Mouse (Mus musculus) T-cell, adult 2 months (primary cell): ENCODE measurements around the gene Cacna1c.

Source experiments
- DNase-seq: peaks from one replicate; pipeline ENCODE4 v3.0.0; 2022; ENCODE audit warnings: low spot score

The Cacna1c gene

DNA sequence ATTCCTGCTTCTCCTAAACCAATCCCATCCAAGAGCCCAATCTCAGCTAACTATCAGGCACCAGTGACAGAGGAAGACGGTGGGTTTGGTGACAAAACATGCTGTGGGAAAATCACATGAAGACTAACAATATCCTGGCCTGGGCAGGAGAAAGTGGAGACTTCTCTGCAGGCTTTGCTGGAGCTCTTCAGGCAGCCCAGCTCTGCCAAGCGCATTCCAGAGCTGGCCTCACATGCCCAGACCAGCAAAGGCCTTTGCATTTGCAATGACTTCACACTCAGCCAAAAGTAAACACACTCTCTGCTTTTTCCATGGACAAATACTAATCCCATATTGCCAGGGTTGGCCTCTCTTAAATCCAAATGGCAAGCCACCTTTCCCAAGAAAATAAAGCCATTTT, 144.5 kb downstream of the Cacna1c start:
- no peak for DNase-seq

DNA sequence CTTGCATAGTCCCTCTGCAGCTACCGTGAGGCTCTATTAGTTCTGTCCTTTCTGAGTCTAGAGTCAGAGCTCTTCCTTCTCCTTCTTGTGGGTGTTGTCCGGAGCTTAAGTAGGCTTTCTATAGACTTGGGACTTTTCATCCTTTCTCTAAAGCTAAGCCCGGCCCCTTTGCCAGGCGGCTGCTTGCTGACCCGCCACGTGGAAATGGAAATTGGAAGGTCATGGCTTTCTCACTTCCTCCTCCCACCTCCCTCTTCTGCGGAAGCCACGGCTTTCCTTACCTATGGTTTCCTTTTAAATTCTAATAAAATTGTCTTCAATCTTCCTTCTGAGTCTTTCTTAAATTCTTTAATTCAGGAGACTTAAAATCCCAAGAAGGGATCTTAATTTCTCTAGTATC, 148.9 kb downstream of the Cacna1c start:
- DNase-seq, result no peak

DNA sequence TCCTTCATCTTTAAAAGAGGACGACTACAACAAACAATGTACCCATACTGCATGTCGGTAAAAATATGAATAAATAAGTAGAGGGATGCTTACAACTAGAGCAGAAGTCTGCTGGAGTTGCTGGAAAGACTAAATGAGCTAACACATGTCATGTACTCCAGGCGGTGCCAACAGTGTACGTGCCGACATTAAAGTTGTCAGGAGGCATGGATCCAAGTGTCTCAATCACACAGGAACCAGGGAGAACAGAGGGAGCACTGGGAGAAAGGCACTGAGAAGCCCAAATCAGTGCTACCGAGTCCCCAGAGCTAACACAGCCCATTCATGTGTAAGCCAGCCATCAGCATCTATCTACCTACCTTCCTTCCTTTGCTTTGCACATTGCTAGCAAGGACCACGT, 150.7 kb downstream of the Cacna1c start:
- DNase-seq, result no peak

DNA sequence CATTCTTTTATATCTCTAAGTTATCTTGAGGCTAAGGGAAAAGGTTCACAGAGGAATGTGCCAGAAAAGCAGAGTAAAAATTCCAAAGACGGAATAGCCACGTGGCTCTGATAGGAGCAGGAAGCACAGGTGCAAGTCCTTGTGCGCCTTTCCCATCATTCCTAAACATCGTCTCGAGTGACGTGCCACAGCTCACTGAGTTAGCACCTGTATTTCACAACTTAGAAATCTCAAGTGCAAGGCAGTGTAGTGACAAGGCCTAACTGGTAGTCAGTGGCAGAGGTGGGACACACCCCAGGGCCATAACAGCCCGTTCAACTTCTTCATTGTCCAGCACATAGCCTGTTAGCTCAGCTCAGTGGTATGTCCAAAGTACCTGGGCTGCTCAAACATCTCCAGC, 152.1 kb downstream of the Cacna1c start:
- no peak for DNase-seq

DNA sequence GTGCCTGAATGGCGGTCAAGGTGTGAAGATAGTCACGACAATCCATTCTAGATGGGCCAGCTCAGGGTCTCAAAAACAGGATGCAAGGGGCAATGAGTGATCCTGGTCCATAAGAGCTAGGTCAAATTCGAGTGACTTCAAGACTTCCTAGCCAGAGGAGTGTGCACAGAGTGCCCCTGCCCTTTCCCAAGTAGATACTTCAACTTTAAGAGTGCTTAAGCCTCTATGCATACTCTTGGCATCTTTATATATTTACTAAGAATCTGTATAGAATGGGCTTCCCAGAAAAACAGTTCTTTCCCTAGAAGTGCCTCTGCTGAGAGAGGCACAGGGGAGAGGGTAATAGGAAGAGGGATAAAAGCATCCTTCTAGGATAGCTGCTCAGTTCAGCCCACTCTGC, 153.4 kb downstream of the Cacna1c start:
- no peak for DNase-seq

DNA sequence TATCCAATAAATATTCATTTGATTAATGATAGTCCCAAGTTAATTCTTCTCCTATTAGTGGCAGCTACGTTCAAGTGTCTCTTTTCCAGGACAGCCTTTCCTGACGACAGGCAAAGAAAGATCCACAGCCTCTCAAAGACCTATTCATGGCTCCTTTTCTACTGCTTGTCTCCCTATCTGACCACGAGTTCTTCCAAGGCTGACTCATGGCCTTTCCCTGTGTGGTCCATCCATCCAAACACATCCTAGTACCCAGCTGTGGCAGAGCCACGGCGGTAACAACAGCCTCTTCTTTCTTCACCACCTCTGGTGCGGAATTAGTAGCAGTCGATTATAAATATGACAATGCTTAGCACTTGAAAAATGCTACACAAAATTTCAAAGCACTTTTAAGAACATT, 155.3 kb downstream of the Cacna1c start:
- DNase-seq, result no peak

DNA sequence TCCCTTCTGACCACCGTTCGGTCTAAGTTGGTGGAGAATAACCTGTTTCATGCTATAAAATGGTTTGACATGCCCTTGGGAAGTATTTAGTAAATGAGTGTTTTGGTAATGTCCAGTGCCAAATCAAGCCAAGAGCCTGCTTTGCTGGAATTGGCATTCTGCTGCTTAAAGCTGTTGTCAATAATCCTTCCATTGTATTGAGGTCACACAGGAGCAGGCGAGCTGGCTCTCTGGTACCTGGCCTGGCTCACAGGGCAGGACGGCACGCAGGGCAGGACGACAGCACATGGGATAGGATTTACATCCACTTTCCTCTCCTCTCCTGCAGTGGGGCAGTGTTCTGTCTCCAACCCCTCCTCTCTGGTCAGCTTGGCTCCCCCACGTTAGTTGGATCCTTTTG, 156.4 kb downstream of the Cacna1c start:
- no peak for DNase-seq

DNA sequence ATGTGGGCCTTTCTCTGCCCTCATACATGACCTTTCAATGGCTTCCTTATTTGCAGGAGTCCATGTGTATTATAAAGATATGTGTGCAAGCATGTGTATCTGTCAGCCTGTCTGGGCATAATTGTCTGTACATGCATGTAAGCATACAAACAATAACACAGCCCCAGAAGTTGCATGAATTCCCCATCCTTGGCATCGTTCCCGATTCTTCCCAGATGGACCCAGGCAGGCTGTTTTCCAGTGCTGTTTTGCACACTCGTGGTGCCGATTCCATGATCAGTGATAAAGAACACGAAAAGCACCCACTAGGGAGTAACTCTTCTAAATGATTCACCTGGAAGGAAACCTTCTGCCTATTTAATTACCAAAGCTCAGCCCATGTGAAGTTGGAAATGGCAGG, 156.9 kb downstream of the Cacna1c start:
- no peak for DNase-seq

DNA sequence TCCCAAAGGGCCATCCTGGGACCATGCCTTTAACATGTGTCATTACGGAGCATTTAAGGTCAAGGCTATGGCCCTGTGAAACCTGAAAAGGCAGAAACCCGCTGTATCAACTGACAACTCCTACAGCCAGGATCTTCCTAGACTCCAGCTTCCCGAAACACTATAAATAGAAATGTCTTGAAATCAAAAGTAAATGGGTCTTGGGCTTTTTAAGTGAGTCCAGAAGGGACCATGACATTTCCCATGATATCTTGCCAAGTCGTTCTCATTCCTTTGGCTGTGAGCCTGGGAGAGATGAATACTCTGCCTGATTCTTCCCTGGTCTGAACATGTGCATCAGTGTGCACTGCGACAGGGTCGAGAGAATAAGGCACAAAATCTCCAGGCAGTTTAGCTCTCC, 158.4 kb downstream of the Cacna1c start:
- DNase-seq, result no peak

DNA sequence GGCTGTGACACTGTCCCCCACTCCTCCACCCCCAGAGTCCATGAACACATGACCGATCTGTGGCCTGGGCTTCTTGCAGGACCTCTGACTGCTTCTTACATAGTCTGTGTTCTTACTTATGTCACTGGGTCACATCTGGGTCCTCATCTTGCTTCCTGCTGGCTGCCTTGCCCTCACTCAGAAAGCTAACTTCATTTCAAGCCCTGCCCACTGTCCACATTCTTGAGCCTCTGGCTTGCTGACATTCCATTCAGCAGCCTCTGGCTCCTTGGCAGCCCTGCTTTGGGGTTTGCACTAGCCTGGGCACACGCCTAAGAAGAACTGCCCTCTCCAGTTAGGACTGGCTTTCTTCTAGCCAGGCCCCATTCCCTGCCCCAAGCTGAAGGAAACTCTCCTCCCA, 159.2 kb downstream of the Cacna1c start:
- no peak for DNase-seq

DNA sequence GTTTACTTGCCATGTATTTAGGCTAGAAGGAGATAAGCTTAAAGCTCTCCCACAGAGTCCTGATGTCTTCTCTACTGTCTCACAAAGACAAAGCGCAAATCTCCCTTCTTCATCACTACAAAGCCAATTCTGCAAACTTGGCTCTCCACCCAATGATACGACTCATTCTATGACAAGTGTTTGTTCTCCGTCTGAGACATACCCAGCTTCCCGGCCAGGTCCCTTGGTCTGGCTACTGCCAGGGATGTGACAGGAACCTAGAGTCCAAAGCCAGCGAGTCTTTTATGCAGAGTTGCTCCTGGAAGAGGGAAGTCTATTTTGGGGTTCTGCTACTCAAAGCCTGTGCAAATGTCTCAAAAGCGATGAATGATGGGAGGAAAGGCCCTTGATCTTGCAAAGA, 160.9 kb downstream of the Cacna1c start:
- DNase-seq, result no peak

DNA sequence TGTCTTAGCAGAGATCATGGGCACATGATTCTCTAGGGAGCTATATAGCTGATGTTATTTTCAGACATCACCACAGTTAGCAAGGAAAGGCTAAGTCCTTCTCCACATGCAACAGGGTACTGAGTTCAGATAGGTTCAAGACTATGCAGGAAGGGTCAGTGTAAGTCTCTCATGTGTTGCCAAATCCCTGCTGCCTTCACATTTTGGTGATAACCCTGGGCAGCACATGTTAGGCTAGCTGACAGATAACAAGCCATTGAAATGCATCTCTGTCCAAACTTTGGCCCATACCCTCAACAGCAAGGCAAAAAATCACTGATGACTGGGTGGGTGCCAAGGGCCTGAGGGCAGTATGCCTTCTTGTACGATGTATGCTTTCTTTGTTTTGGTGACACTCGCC, 161.3 kb downstream of the Cacna1c start:
- DNase-seq, result no peak

DNA sequence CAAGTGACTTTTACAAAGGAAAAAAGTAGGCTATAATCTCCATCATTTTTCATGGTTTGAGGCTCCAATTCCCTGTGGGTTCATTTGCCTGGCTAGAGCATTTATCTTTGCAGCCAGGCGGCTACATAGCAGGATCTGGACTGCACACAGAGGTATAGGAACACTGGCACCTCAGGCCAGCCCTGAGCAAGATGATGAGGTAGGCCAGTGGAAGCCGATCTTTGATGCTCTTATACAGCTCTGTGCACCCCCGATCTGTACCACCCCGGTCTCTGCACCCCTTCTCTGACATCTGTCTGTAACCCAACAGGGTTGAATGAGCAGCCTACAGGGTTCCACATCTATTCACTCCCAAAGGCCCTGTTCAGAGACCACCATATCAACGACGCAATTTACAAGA, 168.3 kb downstream of the Cacna1c start:
- DNase-seq, result no peak

DNA sequence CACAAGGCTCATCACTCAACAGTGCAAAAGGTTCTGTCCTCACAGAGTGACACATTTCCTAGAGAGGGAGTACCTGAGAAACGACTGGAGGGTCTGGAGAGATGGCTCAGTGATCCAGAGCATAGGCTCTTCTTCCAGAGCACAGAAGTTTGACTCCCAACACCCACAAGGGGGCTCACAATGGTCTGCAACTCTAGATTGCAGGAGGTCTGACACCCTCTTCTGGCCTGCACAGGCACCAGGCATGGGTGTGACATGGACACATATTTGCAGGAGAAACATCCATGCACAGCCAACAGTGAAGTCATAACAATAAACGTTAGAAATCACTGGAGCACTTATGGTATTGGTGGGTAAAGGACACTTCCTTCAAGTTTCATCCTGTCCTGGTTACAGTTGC, 173.4 kb downstream of the Cacna1c start:
- no peak for DNase-seq

DNA sequence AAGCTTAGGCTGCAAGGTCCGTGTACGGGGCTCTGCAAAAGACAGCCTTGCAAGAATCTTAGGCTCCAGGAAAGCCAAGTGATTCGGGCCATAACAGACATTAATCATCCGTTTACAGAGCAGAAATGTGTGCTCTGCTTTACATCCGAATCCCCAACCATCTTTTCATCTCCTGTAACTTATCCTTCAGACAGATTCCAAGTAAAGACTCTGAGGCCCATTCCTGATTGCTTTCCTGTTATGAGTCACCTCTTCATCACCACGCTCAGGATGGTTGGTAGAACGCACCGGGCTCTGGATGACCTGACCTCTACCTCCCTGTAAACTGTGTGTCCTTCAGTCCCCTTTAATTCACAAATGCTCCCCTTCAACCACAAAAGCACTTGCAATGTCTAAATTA, 175.0 kb downstream of the Cacna1c start:
- DNase-seq, result no peak

DNA sequence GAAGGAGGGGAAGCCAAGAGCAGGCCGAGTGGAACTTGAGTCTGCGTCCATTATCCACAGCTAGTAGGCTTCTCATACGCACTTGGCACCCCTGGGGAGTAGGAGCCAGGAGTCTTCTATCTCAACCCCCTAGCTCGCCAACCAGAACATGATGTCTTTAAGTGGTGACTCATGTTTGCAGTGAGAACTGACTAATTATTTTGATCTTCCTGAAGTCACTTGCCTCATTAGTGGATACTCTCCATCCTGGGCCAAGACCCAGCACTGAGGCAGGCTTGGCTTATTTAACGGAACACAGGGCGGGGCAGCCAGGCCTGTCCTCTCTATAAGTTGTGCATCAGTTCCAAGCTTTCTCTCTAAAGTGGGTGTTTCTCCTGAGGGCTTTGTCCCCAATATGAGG, 177.3 kb downstream of the Cacna1c start:
- no peak for DNase-seq

DNA sequence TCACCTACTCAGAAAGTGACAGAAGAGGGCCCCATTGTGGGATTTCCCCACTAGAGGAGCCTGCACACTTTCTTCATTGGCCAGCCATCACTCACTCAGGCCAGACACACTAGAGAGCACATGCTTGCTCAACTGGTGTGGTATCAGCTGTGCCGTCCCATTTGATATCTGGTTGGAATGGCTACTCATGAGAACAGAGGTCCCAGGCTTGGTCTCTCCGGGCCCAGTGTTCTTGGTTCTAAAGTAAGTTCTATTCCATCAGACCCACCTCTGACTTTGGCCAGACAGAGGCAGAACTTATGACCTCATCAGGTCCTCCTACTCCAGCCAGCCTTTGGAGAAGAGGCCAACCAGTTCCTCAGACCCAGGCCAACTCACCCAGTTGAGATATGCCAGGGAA, 178.0 kb downstream of the Cacna1c start:
- DNase-seq, result no peak

DNA sequence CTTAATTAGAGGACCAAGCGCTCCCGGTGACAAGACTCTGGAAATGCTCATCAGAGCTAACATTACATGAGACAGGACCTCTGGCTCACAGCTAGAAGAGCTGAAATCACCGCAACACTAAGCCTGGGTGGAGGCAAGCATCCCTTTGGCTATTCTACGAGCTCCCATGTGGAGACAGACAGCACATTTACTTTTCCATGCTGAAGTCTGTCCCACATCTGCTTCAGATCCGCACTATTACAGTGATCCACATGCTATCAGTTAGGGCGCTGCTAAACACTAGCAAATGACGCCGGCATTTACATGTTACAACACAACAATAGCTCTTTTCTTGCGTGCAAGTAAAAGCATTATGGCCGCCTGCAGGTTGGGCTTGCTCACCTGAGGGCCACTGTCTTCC, 178.7 kb downstream of the Cacna1c start:
- no peak for DNase-seq

DNA sequence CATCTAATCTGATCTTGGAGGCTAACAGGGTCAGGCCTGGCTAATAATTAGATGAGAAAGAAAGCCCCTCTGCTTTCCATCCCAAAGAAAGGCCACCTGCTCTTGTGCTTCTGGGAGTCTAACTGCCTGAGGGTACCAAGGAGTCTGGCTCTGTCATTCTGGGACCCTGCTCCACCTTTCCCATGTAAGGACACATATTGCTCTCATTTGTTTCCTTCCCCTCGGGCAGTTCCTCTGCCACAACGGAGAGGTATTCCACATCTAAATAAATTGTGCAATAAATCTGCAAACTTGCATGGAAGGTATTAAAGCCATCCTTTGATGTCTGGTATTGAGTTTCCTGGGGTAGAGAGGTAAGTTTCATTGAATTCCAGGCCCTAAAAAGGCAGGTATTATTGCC, 180.9 kb downstream of the Cacna1c start:
- DNase-seq, result no peak

DNA sequence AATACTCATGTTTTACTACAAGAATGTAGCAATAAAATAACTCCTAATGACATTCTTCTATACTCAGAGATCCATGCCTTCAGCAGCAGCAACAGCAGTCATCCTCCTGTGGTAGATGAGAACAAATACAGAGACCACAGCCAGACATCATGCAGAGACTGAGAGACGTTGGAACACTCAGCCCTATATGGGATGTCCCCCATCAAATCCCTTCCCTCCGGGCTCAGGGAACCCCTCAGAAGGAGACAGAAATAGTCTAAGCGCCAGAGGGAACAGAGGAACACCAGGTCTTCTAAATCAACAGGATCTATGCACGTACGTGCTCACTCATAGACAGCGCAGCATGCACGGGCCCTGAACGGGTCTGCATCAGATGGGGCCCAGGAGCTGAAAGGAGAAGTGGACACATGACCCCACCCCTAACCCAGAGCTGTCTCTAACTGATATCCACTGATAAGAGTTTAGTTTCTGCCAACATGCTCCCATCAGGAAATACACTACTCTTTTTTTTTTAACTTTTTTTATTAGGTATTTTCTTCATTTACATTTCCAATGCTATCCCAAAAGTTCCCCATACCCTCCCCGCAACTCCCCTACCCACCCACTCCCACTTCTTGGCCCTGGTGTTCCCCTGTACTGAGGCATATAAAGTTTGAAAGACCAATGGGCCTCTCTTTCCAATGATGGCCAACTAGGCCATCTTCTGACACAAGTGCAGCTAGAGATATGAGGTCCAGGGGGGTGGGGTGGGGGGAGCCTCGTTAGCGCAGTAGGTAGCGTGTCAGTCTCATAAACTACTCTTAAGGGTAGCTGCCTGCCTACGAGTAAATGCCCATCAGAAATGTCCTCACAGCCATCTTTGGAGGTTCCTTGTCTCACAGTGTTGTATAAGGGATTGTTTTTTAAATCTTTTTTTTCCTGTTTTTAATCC, 182.8 kb downstream of the Cacna1c start:
- no peak for DNase-seq

DNA sequence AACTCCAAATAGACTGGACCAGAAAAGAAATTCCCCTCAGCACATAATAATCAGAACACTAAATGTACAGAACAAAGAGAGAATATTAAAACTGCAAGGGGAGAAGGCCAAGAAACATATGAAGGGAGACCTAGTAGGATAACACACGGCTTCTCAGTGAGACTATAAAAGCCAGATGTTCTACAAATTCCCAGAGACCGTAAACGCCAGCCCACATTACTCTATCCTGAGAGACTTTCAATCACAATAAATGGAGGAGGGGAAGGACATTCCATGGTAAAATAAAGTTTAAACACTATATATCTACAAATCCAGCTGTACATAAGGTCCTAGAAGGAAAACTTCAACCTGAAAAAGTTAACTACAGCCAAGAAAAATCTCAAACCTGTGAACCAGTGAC, 185.3 kb downstream of the Cacna1c start:
- no peak for DNase-seq

DNA sequence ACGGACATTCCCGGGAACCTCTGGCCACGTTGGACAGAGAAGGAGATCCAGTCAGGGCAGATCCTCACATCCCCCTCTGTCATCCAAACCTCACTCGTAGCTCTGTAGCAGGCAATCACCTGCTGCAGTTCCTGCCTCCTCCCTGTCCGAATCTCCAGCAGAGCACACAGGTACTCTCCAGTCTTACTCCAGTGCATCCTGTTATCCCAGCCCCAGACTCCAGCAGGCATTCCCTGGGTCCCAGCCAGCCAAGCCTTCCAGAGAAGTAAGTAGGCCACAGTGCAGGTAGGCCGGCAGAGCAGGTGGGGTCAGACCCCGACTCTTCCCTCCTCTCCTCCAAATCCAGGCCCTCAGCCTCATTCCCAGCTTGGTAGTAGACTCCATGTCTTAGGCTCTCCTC, 186.7 kb downstream of the Cacna1c start:
- no peak for DNase-seq

DNA sequence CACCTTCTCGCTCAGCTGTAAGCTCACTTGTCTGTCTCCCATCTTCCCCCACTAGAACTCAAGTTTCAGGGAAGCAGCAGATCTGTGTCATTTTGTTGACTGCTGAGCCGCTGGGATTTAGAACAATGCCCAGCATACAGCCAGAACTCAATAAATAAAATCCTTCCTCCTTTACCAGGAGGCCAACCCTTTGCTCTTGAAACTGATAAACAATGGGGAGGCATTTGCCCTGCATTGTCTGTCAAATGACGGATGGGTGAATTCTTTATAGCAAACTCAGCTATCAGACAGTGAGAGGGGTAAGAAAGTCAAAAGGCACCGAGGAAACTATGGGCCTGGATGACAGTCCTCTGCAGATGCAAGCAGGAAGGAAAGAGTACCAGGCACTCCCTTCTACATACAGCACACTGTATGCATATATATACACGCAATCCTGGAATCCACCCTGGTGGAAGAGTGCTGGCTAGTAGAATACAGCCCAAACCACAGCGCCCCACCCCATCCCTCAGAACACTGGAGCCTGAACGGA, 187.5 kb downstream of the Cacna1c start:
- DNase-seq, result no peak

DNA sequence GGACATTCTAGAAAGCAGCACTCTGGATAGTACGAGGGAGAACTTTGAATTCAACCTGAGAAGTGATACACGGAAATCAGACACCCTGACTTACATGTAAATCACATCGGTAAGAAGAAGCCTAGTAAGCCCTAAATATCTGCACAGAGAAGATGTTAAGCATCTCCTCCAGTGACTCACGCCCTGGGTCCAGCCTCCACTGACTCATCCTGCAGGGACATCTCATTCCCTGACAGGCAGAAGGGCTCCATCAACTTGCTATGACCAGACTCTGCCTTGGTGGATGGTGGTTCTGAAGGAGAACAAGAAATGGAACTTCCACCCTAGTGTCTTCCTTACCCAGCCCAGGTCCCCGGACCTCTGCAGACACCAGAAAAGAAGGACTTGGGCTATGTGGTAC, 191.6 kb downstream of the Cacna1c start:
- no peak for DNase-seq
